ENCODE assay signal across 25 mouse cellular contexts in genomic region chr16:94175366-94175986, GRCm38 (mm10).
"Had no signal": no experiment of that assay in that cellular context is flagged by ENCODE, and none has a peak within 500 bp of the region (broad histone marks: within the 10 kb centered on the region; RNA-seq: fewer than 3 reads in every experiment).

No protein-coding gene starts in this region.

- H3K9ac ChIP-seq: embryonic facial prominence, embryonic 12.5 days; embryonic facial prominence, embryonic 13.5 days; embryonic facial prominence, embryonic 15.5 days; forebrain, embryonic 12.5 days; forebrain, embryonic 13.5 days; forebrain, embryonic 15.5 days; forebrain, postnatal 0 days had no signal

- H3K9me3 ChIP-seq: embryonic facial prominence, embryonic 10.5 days; embryonic facial prominence, embryonic 12.5 days; embryonic facial prominence, embryonic 13.5 days; embryonic facial prominence, embryonic 15.5 days; forebrain, embryonic 10.5 days; forebrain, embryonic 12.5 days; forebrain, embryonic 13.5 days; forebrain, embryonic 15.5 days had no signal

- H3K4me2 ChIP-seq: embryonic facial prominence, embryonic 12.5 days; embryonic facial prominence, embryonic 13.5 days; embryonic facial prominence, embryonic 15.5 days; forebrain, embryonic 12.5 days; forebrain, embryonic 13.5 days; forebrain, embryonic 15.5 days had no signal

- H3K36me3 ChIP-seq: embryonic facial prominence, embryonic 10.5 days; embryonic facial prominence, embryonic 12.5 days; embryonic facial prominence, embryonic 13.5 days; embryonic facial prominence, embryonic 15.5 days; forebrain, embryonic 10.5 days; forebrain, embryonic 12.5 days; forebrain, embryonic 15.5 days had no signal

- DNase-seq: cerebellum, adult 9-10 months; cerebellum, adult 9-11 months; cerebellum, postnatal 10 days; cerebellum, postnatal 14 days; cerebellum, postnatal 25 days; cerebellum, postnatal 36 days; embryo, embryonic 11 days; forebrain, postnatal 0 days; gastrocnemius, adult 2 months; gastrocnemius, postnatal 10 days; gastrocnemius, postnatal 14 days; gastrocnemius, postnatal 25 days; gastrocnemius, postnatal 36 days; heart, adult 11 months; heart, adult 18-20 months; heart, adult 2 months had no signal

- H3K4me3 ChIP-seq: embryonic facial prominence, embryonic 10.5 days; embryonic facial prominence, embryonic 12.5 days; embryonic facial prominence, embryonic 13.5 days; embryonic facial prominence, embryonic 15.5 days; erythroblast, embryonic 14.5 days; forebrain, embryonic 10.5 days; forebrain, embryonic 12.5 days; forebrain, embryonic 13.5 days; forebrain, embryonic 15.5 days; gastrocnemius, adult 2 months; heart, adult 2 months had no signal

- H3K27ac ChIP-seq: embryonic facial prominence, embryonic 10.5 days; embryonic facial prominence, embryonic 12.5 days; embryonic facial prominence, embryonic 13.5 days; embryonic facial prominence, embryonic 15.5 days; forebrain, embryonic 10.5 days; forebrain, embryonic 12.5 days; forebrain, embryonic 13.5 days; forebrain, embryonic 15.5 days; gastrocnemius, adult 2 months; heart, adult 2 months had no signal
